Mouse (Mus musculus) heart, adult 2 months (tissue): ENCODE measurements around the gene Surf6. TPM values are rescaled to one million over a fixed set of nuclear protein-coding genes. Genes with fewer than 3 reads are reported as not detected.
A peak's percentile ranks its signal among the peaks of the same experiment; 100 is the strongest.

Experiments
- DNase-seq, 2 experiments: peaks; one replicate each; pipeline ENCODE4 v3.0.0; 2021
- H3K27ac ChIP-seq: fragments of 200-600 bp; 2 replicates; pipeline ENCODE4 v1.8.1; 2022
- H3K27me3 ChIP-seq: fragments of 200-500 bp; 2 replicates; pipeline ENCODE4 v1.6.1; 2012; ENCODE audit warnings: mild to moderate bottlenecking, low read length, inconsistent platforms, mixed read lengths; ENCODE audit not compliant: control insufficient read depth, insufficient read depth
- H3K36me3 ChIP-seq: fragments of 200-500 bp; 2 replicates; pipeline ENCODE4 v1.6.1; 2012; ENCODE audit warnings: low read length, inconsistent platforms; ENCODE audit not compliant: control insufficient read depth, insufficient read depth
- H3K4me1 ChIP-seq: fragments of 200-500 bp; 2 replicates; pipeline ENCODE4 v1.6.1; 2011; ENCODE audit warnings: low read length; ENCODE audit not compliant: control insufficient read depth, insufficient read depth
- H3K4me3 ChIP-seq: fragments of 200-600 bp; 2 replicates; pipeline ENCODE4 v1.8.1; 2022
- H3K79me2 ChIP-seq: fragments of 200-500 bp; replicated peaks from 2 replicates; pipeline ENCODE4 v1.6.1; 2012; ENCODE audit warnings: mild to moderate bottlenecking, inconsistent platforms, low read length, moderate library complexity, mixed read lengths; ENCODE audit not compliant: control insufficient read depth, insufficient read depth
- H3K9ac ChIP-seq: fragments of 200-500 bp; 2 replicates; pipeline ENCODE4 v1.6.1; 2012; ENCODE audit warnings: low read depth, mild to moderate bottlenecking, control low read depth, inconsistent platforms, low read length, mixed read lengths
- CTCF ChIP-seq: fragments of 200-600 bp; IDR thresholded peaks from 2 replicates; pipeline ENCODE4 v1.8.1; 2022; ENCODE audit warnings: antibody characterized with exemption, mild to moderate bottlenecking, moderate library complexity
- EP300 ChIP-seq: fragments of 200-500 bp; IDR thresholded peaks from 2 replicates; pipeline ENCODE4 v1.6.1; 2011; ENCODE audit warnings: low read depth, low read length, control low read depth; ENCODE audit not compliant: insufficient read depth
- POLR2A ChIP-seq: fragments of 200-500 bp; IDR thresholded peaks from 2 replicates; pipeline ENCODE4 v1.6.1; 2011; ENCODE audit warnings: mild to moderate bottlenecking, low read depth, low read length, control low read depth; ENCODE audit not compliant: insufficient read depth
- WGBS: fragments of 180-500 bp; shearing (Covaris S2); methylation state at CpG from one replicate; pipeline ENCODE4 v1.1.7; 2018; 5-methylcytosine and 5-hydroxymethylcytosine counted together
- intact Hi-C: fragments of 180-260 bp; cut with DNase I; formaldehyde crosslinking; loops from one replicate; pipeline ENCODE4 v1.15.1; 2025
- polyA plus RNA-seq: library from polyadenylated mRNA; depleted of rRNA; stranded (reverse); fragments of >200 nt; gene quantifications from 2 replicates; pipeline ENCODE4 v1.2.3, GENCODE M21; 2012
- total RNA-seq, 2 experiments: library from RNA; stranded (reverse); gene quantifications; 2 replicates each; pipeline ENCODE4 v1.2.3; 2021

The Surf6 gene
- total and polyA plus RNA-seq, 3 experiments, result 4.4 to 13.2 (median 12.7) TPM

- intact Hi-C loops, result no loop called here
- Histone ChIP-seq H3K79me2 (peaks cover 5% of the 10 kb centered on the region), H3K36me3 (peaks cover 7% of the 10 kb centered on the region), H3K4me1 (peaks cover 7% of the 10 kb centered on the region), H3K9ac (peak within 1 kb of the TSS; percentile 95), H3K4me3 (peak within 1 kb of the TSS; percentile 84), H3K27ac (peak within 1 kb of the TSS; percentile 86), H3K27me3 (no peaks in the 10 kb centered on the region)
- TF ChIP-seq POLR2A (peak; percentile 96), CTCF (no peak), EP300 (peak; percentile 28; the same call in 1 of the 2 replicates)
- WGBS, result under 1% methylated on average over 74 of the region's 74 CpGs
- DNase-seq, result peak; percentile 100
Measured at GRCm38 (mm10) chr2:26910124-26910993, 7.7 kb upstream of the Surf6 start, which contains the start of the genes Med22 and Rpl7a. TSS of gene Med22 (minus strand) at chr2:26910677. TSS of gene Rpl7a (plus strand) at chr2:26910764.

- no peaks in the 10 kb centered on the region for H3K27me3 ChIP-seq
- intact Hi-C loops, result loop anchor here (10.0 kb wide), 2 partner anchors 265 to 465 kb away; partner anchors contain the start of gene Sec16a
- no peak overlapping the region for H3K9ac ChIP-seq
- H3K27ac ChIP-seq, result peak overlapping the region; percentile 86
- H3K4me3 ChIP-seq, result peak overlapping the region; percentile 84
- TF ChIP-seq POLR2A (no peak), CTCF (peak; percentile 32), EP300 (no peak)
- H3K36me3 ChIP-seq, result peaks cover 7% of the 10 kb centered on the region
- no peak for DNase-seq
- H3K79me2 ChIP-seq, result peaks cover 5% of the 10 kb centered on the region
- peaks cover 7% of the 10 kb centered on the region for H3K4me1 ChIP-seq
Measured at GRCm38 (mm10) chr2:26909387-26909784, 6.7 kb upstream of the Surf6 start.

GRCm38 (mm10) chr2:26908710-26909386 is 6.2 kb upstream of the Surf6 start:
- TF ChIP-seq EP300, result no peak
- TF ChIP-seq POLR2A, result no peak
- TF ChIP-seq CTCF, result no peak
- 66% methylated on average over 18 of the region's 18 CpGs for WGBS
- no peak for DNase-seq
- no peaks in the 10 kb centered on the region for H3K27me3 ChIP-seq
- H3K4me1 ChIP-seq, result peaks cover 8% of the 10 kb centered on the region
- peaks cover 5% of the 10 kb centered on the region for H3K79me2 ChIP-seq
- no peak overlapping the region; the same call in 1 of the 2 replicates for H3K9ac ChIP-seq
- H3K36me3 ChIP-seq, result peaks cover 7% of the 10 kb centered on the region
- no peak overlapping the region for H3K27ac ChIP-seq
- no peak overlapping the region for H3K4me3 ChIP-seq
- intact Hi-C loops, result loop anchor here (10.0 kb wide), 2 partner anchors 264 to 464 kb away; partner anchors contain the start of gene Sec16a

- H3K9ac ChIP-seq, result no peak overlapping the region
- H3K79me2 ChIP-seq, result peaks cover 5% of the 10 kb centered on the region
- no peak overlapping the region for H3K27ac ChIP-seq
- H3K27me3 ChIP-seq, result no peaks in the 10 kb centered on the region
- WGBS, result 29% methylated on average over 4 of the region's 4 CpGs
- H3K4me1 ChIP-seq, result peaks cover 12% of the 10 kb centered on the region
- DNase-seq, result no peak
- TF ChIP-seq CTCF (peak; percentile 77), POLR2A (no peak), EP300 (no peak)
- H3K4me3 ChIP-seq, result no peak overlapping the region
- intact Hi-C loops, result loop anchor here (10.0 kb wide), 2 partner anchors 262 to 462 kb away; partner anchors contain the start of gene Sec16a
- peaks cover 4% of the 10 kb centered on the region for H3K36me3 ChIP-seq
Measured at GRCm38 (mm10) chr2:26907109-26907508, 4.4 kb upstream of the Surf6 start.

- intact Hi-C loops, result loop anchor here (10.0 kb wide), 2 partner anchors 262 to 462 kb away; partner anchors contain the start of gene Sec16a
- Histone ChIP-seq H3K4me1 (peaks cover 10% of the 10 kb centered on the region), H3K9ac (no peak overlapping the region), H3K27ac (no peak overlapping the region), H3K79me2 (peaks cover 5% of the 10 kb centered on the region; the same call in 1 of the 2 replicates), H3K4me3 (no peak overlapping the region), H3K36me3 (no peaks in the 10 kb centered on the region), H3K27me3 (no peaks in the 10 kb centered on the region)
- TF ChIP-seq EP300 (no peak), CTCF (no peak), POLR2A (no peak)
- 97% methylated on average over 3 of the region's 3 CpGs for WGBS
- no peak for DNase-seq
Measured at GRCm38 (mm10) chr2:26906431-26906830, 3.8 kb upstream of the Surf6 start.
